Mouse (Mus musculus) liver, embryonic 14.5 days (tissue): Measurements from ENCODE around the gene Nfatc4.

Experiments used
- CTCF ChIP-seq: IDR thresholded peaks from 2 replicates; pipeline ENCODE4 v1.5.1; 2016; ENCODE audit warnings: antibody characterized with exemption, low read depth, control low read depth
- EP300 ChIP-seq: IDR thresholded peaks from 2 replicates; pipeline ENCODE4 v1.6.1; 2016; ENCODE audit warnings: antibody characterized with exemption, low read depth

GRCm38 (mm10) chr14:55834808-55835533 is 12.0 kb downstream of the Nfatc4 start:
- TF ChIP-seq EP300, result no peak
- no peak for TF ChIP-seq CTCF
